Mouse (Mus musculus) forebrain, embryonic 16.5 days (tissue): Measurements from ENCODE around the gene Pnrc2. TPM values are rescaled to one million over a fixed set of nuclear protein-coding genes. Genes with fewer than 3 reads are reported as not detected.

Experiments used
- ATAC-seq: fragments of 200-750 bp; cut with Nextera tagmentation; 2 replicates; pipeline ENCODE4 v1.8.0; 2017; ENCODE audit warnings: mild to moderate bottlenecking, moderate library complexity
- H3K27ac ChIP-seq: fragments of 300-500 bp; sonication (generic); 2 replicates; pipeline ENCODE4 v1.5.1; 2014; ENCODE audit warnings: low read length, control low read depth
- H3K27me3 ChIP-seq: fragments of 300-500 bp; sonication (generic); replicated peaks from 2 replicates; pipeline ENCODE4 v1.6.1; 2014; ENCODE audit warnings: low read length; ENCODE audit not compliant: control insufficient read depth, insufficient read depth
- H3K36me3 ChIP-seq: fragments of 300-500 bp; sonication (generic); 2 replicates; pipeline ENCODE4 v1.6.1; 2014; ENCODE audit not compliant: control insufficient read depth, insufficient read depth
- H3K4me1 ChIP-seq: fragments of 300-500 bp; sonication (generic); replicated peaks from 2 replicates; pipeline ENCODE4 v1.6.1; 2014; ENCODE audit warnings: low read length; ENCODE audit not compliant: control insufficient read depth, insufficient read depth
- H3K4me2 ChIP-seq: fragments of 300-500 bp; sonication (generic); 2 replicates; pipeline ENCODE4 v1.6.1; 2014; ENCODE audit warnings: mild to moderate bottlenecking, low read length, control low read depth
- H3K4me3 ChIP-seq: fragments of 300-500 bp; sonication (generic); replicated peaks from 2 replicates; pipeline ENCODE4 v1.5.1; 2014; ENCODE audit warnings: mild to moderate bottlenecking, low read length, control low read depth
- H3K9ac ChIP-seq: fragments of 300-500 bp; sonication (generic); replicated peaks from 2 replicates; pipeline ENCODE4 v1.6.1; 2014; ENCODE audit warnings: low read depth, low read length, control low read depth
- H3K9me3 ChIP-seq: fragments of 300-500 bp; sonication (generic); 2 replicates; pipeline ENCODE4 v1.6.1; 2016; ENCODE audit warnings: low read length; ENCODE audit not compliant: control insufficient read depth
- WGBS: fragments of 180-500 bp; shearing (Covaris S2); extraction: QIAGEN DNeasy Blood & Tissue Kit; methylation state at CpG from one replicate; pipeline ENCODE4 v1.1.7; 2014; 5-methylcytosine and 5-hydroxymethylcytosine counted together
- polyA plus RNA-seq: library from polyadenylated mRNA; unstranded; fragments of >200 nt; fragmentation: Nextera tagmentation; extraction: Ambion mirVana; gene quantifications from 2 replicates; pipeline ENCODE4 v1.2.1, GENCODE M21; 2015

Pnrc2 gene
- polyA plus RNA-seq, 1 experiment from 2014 or later: 120 TPM

GRCm38 (mm10) chr4:135844400-135844799 is 29.2 kb downstream of the Pnrc2 start:
- H3K4me1 ChIP-seq: no peaks in the 10 kb centered on the region
- H3K9ac ChIP-seq: no peak overlapping the region
- H3K4me3 ChIP-seq: no peak overlapping the region
- no peaks in the 10 kb centered on the region for H3K36me3 ChIP-seq
- no peak overlapping the region for H3K27ac ChIP-seq
- H3K9me3 ChIP-seq: no peaks in the 10 kb centered on the region
- no peak for ATAC-seq
- no peak overlapping the region for H3K4me2 ChIP-seq
- 86% methylated on average over 6 of the region's 6 CpGs for WGBS
- no peaks in the 10 kb centered on the region for H3K27me3 ChIP-seq

DNA sequence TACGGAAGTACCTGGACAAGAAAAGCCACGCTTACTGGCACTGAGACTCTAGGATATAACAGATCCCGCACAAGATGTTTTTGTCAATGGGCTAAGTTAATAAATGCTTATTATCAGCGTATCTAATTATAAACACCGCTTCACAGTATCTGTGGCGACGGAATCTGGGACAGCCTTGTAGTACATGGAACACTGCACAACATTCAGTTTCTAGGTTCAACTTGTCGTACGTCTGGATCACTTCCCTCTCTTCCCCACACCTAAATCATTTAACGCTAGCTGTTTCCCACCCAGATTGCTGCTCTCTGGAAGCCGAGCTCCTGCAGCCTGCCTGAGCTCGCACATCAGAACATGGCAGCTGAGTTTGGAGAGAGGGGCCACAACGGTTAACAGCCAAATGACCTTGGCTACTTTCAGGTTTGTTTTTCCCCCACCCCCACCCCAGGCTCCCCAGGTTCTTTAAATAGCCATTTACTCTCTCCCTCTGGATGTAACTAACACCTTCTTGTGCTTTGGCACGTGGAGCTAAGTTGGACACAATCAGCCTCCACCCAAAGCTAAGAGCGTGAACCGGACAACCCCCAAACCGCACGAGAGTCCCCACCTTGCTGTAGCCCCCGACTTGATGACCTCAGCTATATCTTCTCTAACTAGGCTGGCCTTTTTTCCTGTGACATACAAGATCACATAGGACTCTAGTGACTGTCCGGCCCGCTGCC is 34.2 kb downstream of the Pnrc2 start:
- H3K4me2 ChIP-seq: no peak overlapping the region
- H3K9ac ChIP-seq: no peak overlapping the region
- H3K27me3 ChIP-seq: no peaks in the 10 kb centered on the region
- H3K4me1 ChIP-seq: no peaks in the 10 kb centered on the region
- no peaks in the 10 kb centered on the region for H3K9me3 ChIP-seq
- no peak overlapping the region for H3K27ac ChIP-seq
- 82% methylated on average over 21 of the region's 21 CpGs for WGBS
- no peaks in the 10 kb centered on the region for H3K36me3 ChIP-seq
- no peak for ATAC-seq
- no peak overlapping the region for H3K4me3 ChIP-seq

- Histone ChIP-seq H3K4me1 (peaks cover 2% of the 10 kb centered on the region; the same call in 1 of the 2 replicates), H3K27ac (no peak overlapping the region), H3K36me3 (no peaks in the 10 kb centered on the region), H3K9me3 (no peaks in the 10 kb centered on the region), H3K4me3 (no peak overlapping the region), H3K27me3 (no peaks in the 10 kb centered on the region), H3K9ac (no peak overlapping the region), H3K4me2 (no peak overlapping the region)
- ATAC-seq: no peak
- WGBS: 81% methylated on average over 3 of the region's 3 CpGs
Observed at GRCm38 (mm10) chr4:135838925-135839292, 34.7 kb downstream of the Pnrc2 start.

- Histone ChIP-seq H3K9me3 (no peaks in the 10 kb centered on the region), H3K27ac (peak overlapping the region; percentile 29), H3K9ac (no peak overlapping the region), H3K4me3 (no peak overlapping the region), H3K4me2 (no peak overlapping the region), H3K36me3 (no peaks in the 10 kb centered on the region), H3K27me3 (no peaks in the 10 kb centered on the region), H3K4me1 (peaks cover 12% of the 10 kb centered on the region)
- 83% methylated on average over 8 of the region's 8 CpGs for WGBS
- no peak for ATAC-seq
Observed at GRCm38 (mm10) chr4:135834124-135834717, 39.4 kb downstream of the Pnrc2 start.

DNA sequence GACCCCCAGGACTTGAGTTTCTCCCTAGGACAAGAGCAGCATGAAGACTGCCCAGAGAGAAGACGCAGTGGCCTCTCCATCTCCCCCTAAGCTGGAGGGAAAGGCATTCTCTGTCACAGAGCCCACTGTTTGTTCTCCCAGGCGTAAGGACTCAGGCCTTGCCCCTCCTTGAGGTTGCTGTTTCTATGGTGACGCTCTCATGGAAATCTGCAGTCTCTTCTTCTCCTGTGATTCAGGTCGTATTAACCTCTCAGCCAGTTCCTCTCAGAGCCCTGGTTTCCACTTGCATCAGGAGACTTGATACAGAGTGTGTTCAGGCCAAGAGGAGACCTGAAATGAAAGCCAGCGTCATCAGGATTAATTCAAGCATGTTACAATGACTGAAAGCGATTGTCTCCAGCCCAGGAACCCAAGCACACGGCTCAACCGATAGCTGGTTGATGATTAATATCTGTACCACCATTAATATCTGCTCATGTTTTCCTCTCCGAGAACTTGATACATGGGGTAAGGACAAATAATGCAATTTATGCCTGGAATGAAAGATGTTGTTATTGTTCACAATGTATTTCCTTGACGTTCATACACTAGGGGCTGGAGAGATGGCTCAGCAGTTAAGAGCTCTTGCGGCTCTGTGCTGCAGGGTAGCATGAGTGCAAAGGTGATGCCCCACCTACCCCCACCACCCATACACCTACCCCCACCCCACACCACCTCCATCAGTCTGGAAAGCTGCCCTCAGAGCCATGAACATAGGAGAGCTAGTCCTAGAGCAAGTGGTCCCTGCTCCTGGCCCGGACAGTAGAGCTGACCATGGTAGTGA is 40.1 kb downstream of the Pnrc2 start:
- Histone ChIP-seq H3K9ac (peak overlapping the region; percentile 20), H3K27ac (peak overlapping the region; percentile 29), H3K36me3 (no peaks in the 10 kb centered on the region), H3K4me3 (no peak overlapping the region), H3K4me1 (peaks cover 18% of the 10 kb centered on the region), H3K4me2 (peak overlapping the region; percentile 2; the same call in 1 of the 2 replicates), H3K27me3 (no peaks in the 10 kb centered on the region), H3K9me3 (no peaks in the 10 kb centered on the region)
- peak; percentile 58 for ATAC-seq
- 37% methylated on average over 12 of the region's 12 CpGs for WGBS

GRCm38 (mm10) chr4:135832070-135832469 is 41.6 kb downstream of the Pnrc2 start:
- Histone ChIP-seq H3K27ac (no peak overlapping the region), H3K9me3 (no peaks in the 10 kb centered on the region), H3K9ac (no peak overlapping the region), H3K36me3 (no peaks in the 10 kb centered on the region), H3K27me3 (no peaks in the 10 kb centered on the region), H3K4me1 (peaks cover 22% of the 10 kb centered on the region), H3K4me3 (no peak overlapping the region), H3K4me2 (no peak overlapping the region)
- WGBS: 65% methylated on average over 11 of the region's 11 CpGs
- ATAC-seq: no peak

DNA sequence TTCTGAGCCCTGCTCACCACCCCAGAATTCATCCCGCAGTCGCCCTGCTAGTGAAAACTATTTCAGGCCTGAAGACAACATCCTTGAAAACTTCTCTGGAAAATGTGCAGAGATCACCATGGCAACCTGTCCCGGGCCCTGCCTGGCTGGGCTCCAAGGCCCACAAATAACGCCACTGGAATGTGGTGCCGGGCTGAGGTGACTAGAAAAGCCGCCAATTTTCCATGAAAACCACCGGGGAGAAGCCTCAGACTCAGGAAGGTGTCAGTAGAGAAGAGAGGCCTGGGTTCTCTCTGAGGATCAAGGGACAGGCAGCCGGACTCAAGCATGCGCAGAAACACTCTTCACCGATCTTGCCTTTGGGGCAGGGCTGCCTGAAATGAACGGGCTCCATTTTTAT is 45.2 kb downstream of the Pnrc2 start:
- H3K36me3 ChIP-seq: no peaks in the 10 kb centered on the region

GRCm38 (mm10) chr4:135824254-135824653 is 49.4 kb downstream of the Pnrc2 start:
- Histone ChIP-seq H3K4me2 (no peak overlapping the region), H3K9me3 (no peaks in the 10 kb centered on the region), H3K4me3 (no peak overlapping the region), H3K4me1 (peaks cover 10% of the 10 kb centered on the region), H3K9ac (no peak overlapping the region), H3K36me3 (no peaks in the 10 kb centered on the region), H3K27ac (no peak overlapping the region), H3K27me3 (no peaks in the 10 kb centered on the region)
- ATAC-seq: no peak
- 44% methylated on average over 8 of the region's 8 CpGs for WGBS

More for the DNA sequence above, 45.2 kb downstream of the Pnrc2 start:
- H3K27ac ChIP-seq: peak overlapping the region; percentile 52
- H3K4me2 ChIP-seq: peak overlapping the region; percentile 37
- peaks cover 16% of the 10 kb centered on the region for H3K4me1 ChIP-seq
- no peak for ATAC-seq
- H3K4me3 ChIP-seq: 0 out of 2 replicates have a peak overlapping the region, but pooled peaks have one; percentile 3
- no peaks in the 10 kb centered on the region for H3K9me3 ChIP-seq
- no peaks in the 10 kb centered on the region for H3K27me3 ChIP-seq
- peak overlapping the region; percentile 13; the same call in 1 of the 2 replicates for H3K9ac ChIP-seq
- 6% methylated on average over 11 of the region's 11 CpGs for WGBS

GRCm38 (mm10) chr4:135823298-135823697 is 50.4 kb downstream of the Pnrc2 start:
- H3K4me2 ChIP-seq: no peak overlapping the region
- H3K4me3 ChIP-seq: no peak overlapping the region
- H3K4me1 ChIP-seq: peaks cover 2% of the 10 kb centered on the region
- no peak overlapping the region for H3K9ac ChIP-seq
- H3K27ac ChIP-seq: no peak overlapping the region
- ATAC-seq: no peak
- H3K36me3 ChIP-seq: no peaks in the 10 kb centered on the region
- peaks cover 2% of the 10 kb centered on the region; the same call in 1 of the 2 replicates for H3K9me3 ChIP-seq
- no peaks in the 10 kb centered on the region for H3K27me3 ChIP-seq
- 73% methylated on average over 2 of the region's 2 CpGs for WGBS
